Mouse (Mus musculus) midbrain, embryonic 13.5 days (tissue): Measurements from ENCODE around the gene Cnot2. TPM values are rescaled to one million over a fixed set of nuclear protein-coding genes. Genes with fewer than 3 reads are reported as not detected.
"Not testable (repeated sequence)": the region's sequence is repeated elsewhere in the genome, so short reads cannot be mapped to it uniquely, and the experiment has no call there.

Experiments
- ATAC-seq: fragments of 200-750 bp; cut with Nextera tagmentation; 2 replicates; pipeline ENCODE4 v1.8.0; 2017; ENCODE audit warnings: mild to moderate bottlenecking, moderate TSS enrichment, moderate library complexity
- H3K27ac ChIP-seq: fragments of 300-500 bp; sonication (generic); 2 replicates; pipeline ENCODE4 v1.5.1; 2015; ENCODE audit warnings: inconsistent platforms, mild to moderate bottlenecking, moderate library complexity
- H3K27me3 ChIP-seq: fragments of 300-500 bp; sonication (generic); 2 replicates; pipeline ENCODE4 v1.6.1; 2015; ENCODE audit warnings: mild to moderate bottlenecking, inconsistent platforms
- H3K36me3 ChIP-seq: fragments of 300-500 bp; sonication (generic); 2 replicates; pipeline ENCODE4 v1.6.1; 2015; ENCODE audit warnings: mild to moderate bottlenecking, inconsistent platforms
- H3K4me1 ChIP-seq: fragments of 300-500 bp; sonication (generic); replicated peaks from 2 replicates; pipeline ENCODE4 v1.6.1; 2015; ENCODE audit warnings: inconsistent platforms
- H3K4me2 ChIP-seq: fragments of 300-500 bp; sonication (generic); replicated peaks from 2 replicates; pipeline ENCODE4 v1.6.1; 2015; ENCODE audit warnings: moderate library complexity, mild to moderate bottlenecking, inconsistent platforms
- H3K4me3 ChIP-seq: fragments of 300-500 bp; sonication (generic); replicated peaks from 2 replicates; pipeline ENCODE4 v1.5.1; 2015; ENCODE audit warnings: mild to moderate bottlenecking, inconsistent platforms
- H3K9ac ChIP-seq: fragments of 300-500 bp; sonication (generic); replicated peaks from 2 replicates; pipeline ENCODE4 v1.6.1; 2015; ENCODE audit warnings: mild to moderate bottlenecking, inconsistent platforms
- H3K9me3 ChIP-seq: fragments of 300-500 bp; sonication (generic); 2 replicates; pipeline ENCODE4 v1.6.1; 2016; ENCODE audit warnings: mild to moderate bottlenecking, inconsistent platforms
- WGBS: fragments of 180-500 bp; shearing (Covaris S2); methylation state at CpG from one replicate; pipeline ENCODE4 v1.1.7; 2015; 5-methylcytosine and 5-hydroxymethylcytosine counted together
- polyA plus RNA-seq: library from polyadenylated mRNA; unstranded; fragments of >200 nt; fragmentation: Nextera tagmentation; extraction: Ambion mirVana; gene quantifications from 2 replicates; pipeline ENCODE4 v1.2.1, GENCODE M21; 2015

Gene Cnot2
- polyA plus RNA-seq, 1 experiment from 2014 or later, result 111 TPM

DNA sequence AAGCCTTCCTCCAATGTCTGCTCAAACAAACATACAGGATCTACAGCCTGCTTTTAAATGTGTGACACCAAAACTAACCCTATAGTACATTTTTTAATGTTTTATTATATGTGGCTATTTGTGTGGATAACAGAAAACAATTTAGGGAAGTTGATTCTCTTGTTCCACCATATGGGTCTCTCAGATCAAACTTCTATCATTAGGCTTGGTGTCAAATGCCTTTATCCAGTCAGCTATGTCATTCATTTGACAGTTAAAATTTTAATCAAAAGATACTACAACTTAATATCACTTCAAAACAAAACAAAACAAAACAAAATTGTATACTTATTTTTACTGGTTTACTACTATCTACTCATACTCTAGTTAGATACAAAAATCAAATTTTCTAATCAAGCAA is 2.9 kb downstream of the Cnot2 start:
- Histone ChIP-seq H3K27me3 (no peaks in the 10 kb centered on the region), H3K27ac (no peak overlapping the region), H3K9me3 (no peaks in the 10 kb centered on the region), H3K9ac (no peak overlapping the region), H3K4me2 (no peak overlapping the region), H3K36me3 (no peaks in the 10 kb centered on the region), H3K4me3 (no peak overlapping the region), H3K4me1 (peaks cover 26% of the 10 kb centered on the region)
- ATAC-seq, result no peak

DNA sequence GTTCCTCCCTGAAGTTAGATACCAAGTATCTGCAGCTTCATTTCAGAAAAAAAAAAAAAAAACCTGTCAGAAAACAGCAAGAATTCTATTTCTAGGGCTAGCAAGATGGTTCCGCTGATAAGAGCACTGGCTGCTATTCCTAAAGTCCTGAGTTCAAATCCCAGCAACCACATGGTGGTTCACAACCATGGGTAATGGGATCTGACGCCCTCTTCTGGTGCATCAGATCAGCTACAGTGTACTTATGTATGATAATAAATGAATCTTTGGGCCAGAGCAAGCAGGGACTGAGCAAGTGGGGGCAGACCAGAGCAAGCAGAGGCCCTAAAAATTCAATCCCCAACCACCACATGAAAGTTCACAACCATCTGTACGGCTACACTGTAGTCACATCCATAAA is 4.1 kb downstream of the Cnot2 start:
- H3K27me3 ChIP-seq, result no peaks in the 10 kb centered on the region
- H3K27ac ChIP-seq, result no peak overlapping the region
- no peaks in the 10 kb centered on the region for H3K36me3 ChIP-seq
- no peak overlapping the region for H3K9ac ChIP-seq
- H3K4me3 ChIP-seq, result no peak overlapping the region
- ATAC-seq, result no peak
- peaks cover 15% of the 10 kb centered on the region for H3K4me1 ChIP-seq
- 89% methylated on average over 3 of the region's 3 CpGs for WGBS
- no peak overlapping the region for H3K4me2 ChIP-seq
- H3K9me3 ChIP-seq, result no peaks in the 10 kb centered on the region

GRCm38 (mm10) chr10:116576071-116576470 is 5.2 kb downstream of the Cnot2 start:
- not testable (repeated sequence) for H3K27me3 ChIP-seq, H3K4me2 ChIP-seq, H3K9me3 ChIP-seq, H3K27ac ChIP-seq, ATAC-seq, H3K36me3 ChIP-seq, H3K9ac ChIP-seq, H3K4me3 ChIP-seq
- H3K4me1 ChIP-seq, result peaks cover 15% of the 10 kb centered on the region
- WGBS, result 89% methylated on average over 2 of the region's 2 CpGs

- no peak overlapping the region for H3K4me3 ChIP-seq
- H3K4me2 ChIP-seq, result no peak overlapping the region
- ATAC-seq, result no peak
- H3K27ac ChIP-seq, result no peak overlapping the region
- 0 out of 2 replicates have a peak, but pooled peaks cover 3% of the 10 kb centered on the region for H3K4me1 ChIP-seq
- H3K27me3 ChIP-seq, result no peaks in the 10 kb centered on the region
- H3K36me3 ChIP-seq, result no peaks in the 10 kb centered on the region
- H3K9me3 ChIP-seq, result no peaks in the 10 kb centered on the region
- no peak overlapping the region for H3K9ac ChIP-seq
- WGBS, result 82% methylated on average over 7 of the region's 7 CpGs
These were observed 10.8 kb downstream of the Cnot2 start for GRCm38 (mm10) chr10:116570526-116570925.

GRCm38 (mm10) chr10:116568539-116568938 is 12.8 kb downstream of the Cnot2 start:
- Histone ChIP-seq H3K9me3 (no peaks in the 10 kb centered on the region), H3K27ac (no peak overlapping the region), H3K4me2 (no peak overlapping the region), H3K9ac (no peak overlapping the region), H3K4me3 (no peak overlapping the region), H3K4me1 (0 out of 2 replicates have a peak, but pooled peaks cover 3% of the 10 kb centered on the region), H3K36me3 (no peaks in the 10 kb centered on the region), H3K27me3 (no peaks in the 10 kb centered on the region)
- no peak for ATAC-seq
- 85% methylated on average over 1 of the region's 1 CpGs for WGBS

DNA sequence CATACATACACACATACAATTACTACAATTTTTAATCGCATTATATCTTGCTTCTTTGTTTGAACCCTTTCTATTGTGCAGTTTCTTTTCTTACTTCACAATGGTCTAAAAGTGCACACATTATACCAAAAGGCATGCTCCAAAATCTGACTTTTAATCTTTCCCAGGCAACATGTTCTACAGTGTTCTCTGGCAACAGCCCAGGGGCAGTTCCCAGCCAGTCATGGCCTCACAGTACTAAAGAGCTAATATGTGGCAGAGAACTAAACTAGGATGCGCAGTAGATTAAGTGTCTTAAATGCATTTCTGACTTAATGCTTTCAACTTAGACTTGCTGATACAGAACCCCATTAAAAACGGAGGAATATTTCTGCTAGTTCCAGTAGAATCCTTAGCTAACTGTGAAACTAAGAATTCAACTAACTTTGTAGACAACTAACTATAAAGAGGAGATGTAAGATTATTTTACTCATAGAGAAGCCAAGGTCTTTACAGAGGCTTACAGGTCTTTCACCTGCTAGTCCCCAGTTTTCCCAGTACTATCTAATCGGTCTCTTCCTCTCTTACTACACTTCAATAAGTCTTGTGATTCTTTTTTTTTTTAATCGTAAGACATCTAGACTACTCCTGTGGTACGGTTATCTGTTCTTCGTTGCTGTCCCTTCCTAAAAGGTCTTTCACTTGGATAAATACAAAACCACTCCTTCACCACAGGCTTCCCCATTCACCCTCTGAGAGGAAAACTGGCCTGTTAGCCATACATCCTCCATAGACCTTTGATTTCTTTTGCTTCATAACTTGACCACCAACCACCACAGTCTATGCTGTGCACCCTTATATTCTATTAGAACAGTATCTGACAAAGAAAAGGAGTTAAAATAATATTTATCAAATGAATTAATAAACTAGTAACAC is 13.6 kb downstream of the Cnot2 start:
- H3K4me3 ChIP-seq, result no peak overlapping the region
- no peak overlapping the region for H3K9ac ChIP-seq
- H3K9me3 ChIP-seq, result no peaks in the 10 kb centered on the region
- no peaks in the 10 kb centered on the region for H3K27me3 ChIP-seq
- H3K4me1 ChIP-seq, result peaks cover 10% of the 10 kb centered on the region
- H3K4me2 ChIP-seq, result no peak overlapping the region
- no peaks in the 10 kb centered on the region for H3K36me3 ChIP-seq
- 92% methylated on average over 7 of the region's 7 CpGs for WGBS
- ATAC-seq, result no peak
- H3K27ac ChIP-seq, result no peak overlapping the region

- not testable (repeated sequence) for H3K4me3 ChIP-seq, H3K36me3 ChIP-seq, ATAC-seq, H3K9ac ChIP-seq, H3K4me2 ChIP-seq, H3K27ac ChIP-seq, H3K27me3 ChIP-seq, H3K9me3 ChIP-seq
- H3K4me1 ChIP-seq, result peaks cover 18% of the 10 kb centered on the region
- whole genome bisulfite sequencing, result 89% methylated on average over 4 of the region's 4 CpGs
These were observed 14.8 kb downstream of the Cnot2 start for GRCm38 (mm10) chr10:116566492-116566891.

- Histone ChIP-seq H3K27me3 (no peaks in the 10 kb centered on the region), H3K36me3 (no peaks in the 10 kb centered on the region), H3K4me3 (no peak overlapping the region), H3K27ac (no peak overlapping the region), H3K9ac (no peak overlapping the region), H3K9me3 (no peaks in the 10 kb centered on the region), H3K4me2 (no peak overlapping the region), H3K4me1 (peaks cover 18% of the 10 kb centered on the region)
- 95% methylated on average over 14 of the region's 14 CpGs for WGBS
- no peak for ATAC-seq
These were observed 16.3 kb downstream of the Cnot2 start for GRCm38 (mm10) chr10:116564828-116565602.

- H3K9ac ChIP-seq, result no peak overlapping the region
- H3K9me3 ChIP-seq, result no peaks in the 10 kb centered on the region
- no peaks in the 10 kb centered on the region for H3K36me3 ChIP-seq
- no peak overlapping the region for H3K27ac ChIP-seq
- no peak overlapping the region for H3K4me3 ChIP-seq
- H3K27me3 ChIP-seq, result no peaks in the 10 kb centered on the region
- 69% methylated on average over 4 of the region's 4 CpGs for WGBS
- H3K4me1 ChIP-seq, result peaks cover 15% of the 10 kb centered on the region
- no peak for ATAC-seq
- H3K4me2 ChIP-seq, result no peak overlapping the region
These were observed 18.4 kb downstream of the Cnot2 start for GRCm38 (mm10) chr10:116562731-116563480.

DNA sequence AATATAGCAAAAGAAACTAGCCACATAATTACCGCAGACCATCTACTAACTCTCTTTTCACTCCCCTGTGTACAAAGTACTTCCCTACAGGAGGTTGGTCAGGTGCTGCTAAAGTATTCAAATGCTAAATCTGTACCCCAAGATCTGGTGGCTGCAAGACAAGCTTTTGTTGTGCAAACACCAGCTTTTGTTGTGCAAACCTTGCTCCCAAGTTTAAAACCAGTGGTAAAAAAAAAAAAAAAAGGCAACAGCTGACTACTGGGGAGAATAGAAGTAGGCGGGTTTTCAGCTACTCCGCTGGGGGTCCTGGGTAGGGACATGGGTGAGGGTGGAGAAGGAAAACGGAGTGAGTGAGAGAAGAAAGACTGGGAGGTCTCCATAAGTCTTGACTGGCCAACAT is 19.1 kb downstream of the Cnot2 start:
- ATAC-seq, result no peak

DNA sequence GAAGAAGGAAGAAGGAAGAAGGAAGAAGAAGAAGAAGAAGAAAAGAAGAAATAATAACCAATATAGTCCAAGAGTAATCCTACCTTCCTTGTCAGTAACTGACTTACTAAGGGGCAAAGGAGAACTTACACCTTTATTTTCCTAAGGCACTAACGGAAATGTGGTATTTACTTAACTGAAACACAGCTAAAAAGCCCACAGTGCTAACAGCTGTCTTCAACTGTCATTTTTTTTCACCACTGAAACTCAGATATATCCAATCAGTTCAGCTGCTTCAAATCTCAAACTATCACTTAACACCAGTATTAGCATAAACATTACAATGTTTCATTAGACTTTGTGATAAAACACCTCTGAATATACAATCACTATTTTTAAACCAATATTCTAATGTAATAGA is 22.1 kb downstream of the Cnot2 start:
- Histone ChIP-seq H3K4me1 (peaks cover 15% of the 10 kb centered on the region), H3K4me3 (no peak overlapping the region), H3K9ac (no peak overlapping the region), H3K27ac (no peak overlapping the region), H3K36me3 (0 out of 2 replicates have a peak, but pooled peaks cover 6% of the 10 kb centered on the region), H3K27me3 (no peaks in the 10 kb centered on the region), H3K4me2 (no peak overlapping the region), H3K9me3 (peaks cover 6% of the 10 kb centered on the region; the same call in 1 of the 2 replicates)
- 93% methylated on average over 1 of the region's 1 CpGs for WGBS
- ATAC-seq, result no peak

More for the DNA sequence above, 19.1 kb downstream of the Cnot2 start:
- WGBS, result 13% methylated on average over 4 of the region's 4 CpGs
- Histone ChIP-seq H3K4me3 (no peak overlapping the region), H3K9me3 (no peaks in the 10 kb centered on the region), H3K27ac (no peak overlapping the region), H3K4me1 (peaks cover 15% of the 10 kb centered on the region), H3K4me2 (no peak overlapping the region), H3K27me3 (no peaks in the 10 kb centered on the region), H3K9ac (no peak overlapping the region), H3K36me3 (no peaks in the 10 kb centered on the region)
